Mouse (Mus musculus): ENCODE measurements around the gene Sec31a.
"Not testable (repeated sequence)": the region's sequence is repeated elsewhere in the genome, so short reads cannot be mapped to it uniquely, and the experiment has no call there.

The Sec31a gene

DNA sequence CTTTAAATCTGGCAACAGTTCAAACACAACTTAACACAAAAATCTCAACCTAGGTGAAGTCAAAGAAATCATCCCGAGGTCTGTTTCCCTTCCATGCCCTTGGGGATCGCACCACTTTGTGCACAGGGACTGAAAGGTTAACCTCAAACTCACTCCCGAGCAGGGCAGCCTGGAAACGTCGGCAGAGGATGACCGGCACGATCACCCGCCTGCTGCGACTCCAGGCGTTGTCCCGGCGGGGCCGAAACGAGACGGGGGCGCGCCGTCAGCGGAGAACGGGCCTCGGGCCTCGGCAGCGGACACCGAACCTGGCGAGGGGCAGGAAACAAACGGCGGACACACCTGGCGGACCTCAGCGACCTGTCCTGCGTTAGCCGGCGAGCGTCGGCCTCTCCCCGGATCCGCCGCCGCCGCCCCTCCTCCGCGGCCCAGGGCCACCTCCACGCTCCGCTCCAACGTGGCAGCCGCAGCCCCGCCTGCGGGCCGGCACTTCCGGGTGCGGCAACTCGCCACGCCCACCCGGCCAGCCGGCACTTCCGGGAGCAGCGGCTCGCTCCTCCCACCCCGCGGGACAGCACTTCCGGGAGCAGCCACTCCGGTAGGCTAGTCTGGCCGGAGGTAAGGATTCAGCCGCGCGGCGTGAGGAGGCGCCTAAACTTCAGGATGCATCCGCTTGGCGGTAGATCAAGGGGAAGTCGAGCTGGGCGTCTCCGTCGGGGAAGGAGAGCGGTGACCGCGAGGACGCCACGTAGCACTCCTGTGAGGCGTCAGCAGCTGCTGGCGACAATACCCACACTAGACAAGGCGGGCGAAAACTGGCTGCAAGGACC is at the start of gene Sec31a:
Gene Sec31a, minus strand, starts transcription at position 474 of the 830 bp plus-strand sequence.
- peak; percentile 96 for DNase-seq (ENCODE audit: low spot score)

GRCm38 (mm10) chr5:100462374-100462773 is 46.3 kb upstream of the Sec31a start:
- no peak for DNase-seq (ENCODE audit: low spot score)

GRCm38 (mm10) chr5:100461526-100461925 is 45.5 kb upstream of the Sec31a start:
- DNase-seq (ENCODE audit: low spot score): no peak

- no peak for DNase-seq (ENCODE audit: low spot score)
Observed at GRCm38 (mm10) chr5:100459468-100459867, 43.4 kb upstream of the Sec31a start.

GRCm38 (mm10) chr5:100451871-100452270 is 35.8 kb upstream of the Sec31a start:
- no peak for DNase-seq (ENCODE audit: low spot score)

DNA sequence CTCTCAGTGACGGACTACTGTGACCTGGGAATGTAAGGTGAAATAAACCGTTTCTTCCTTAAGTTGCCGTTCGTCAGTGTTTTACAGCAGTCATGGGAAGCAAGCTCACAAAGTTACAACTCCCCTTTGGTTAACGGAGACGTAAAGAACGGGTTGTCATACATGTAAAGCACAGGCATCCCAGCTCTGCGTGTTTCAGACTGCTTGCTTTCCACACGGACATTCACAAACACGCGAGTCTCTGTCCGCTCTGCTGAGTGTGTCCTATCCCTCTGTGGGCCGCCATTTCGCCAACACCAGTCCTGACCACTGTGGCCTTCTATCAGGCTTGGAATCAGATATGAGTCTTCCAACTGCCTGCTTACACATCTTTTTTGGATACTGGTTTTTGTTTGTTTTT is 22.8 kb upstream of the Sec31a start:
- DNase-seq (ENCODE audit: low spot score): no peak

GRCm38 (mm10) chr5:100437917-100438316 is 21.9 kb upstream of the Sec31a start:
- DNase-seq (ENCODE audit: low spot score): no peak

DNA sequence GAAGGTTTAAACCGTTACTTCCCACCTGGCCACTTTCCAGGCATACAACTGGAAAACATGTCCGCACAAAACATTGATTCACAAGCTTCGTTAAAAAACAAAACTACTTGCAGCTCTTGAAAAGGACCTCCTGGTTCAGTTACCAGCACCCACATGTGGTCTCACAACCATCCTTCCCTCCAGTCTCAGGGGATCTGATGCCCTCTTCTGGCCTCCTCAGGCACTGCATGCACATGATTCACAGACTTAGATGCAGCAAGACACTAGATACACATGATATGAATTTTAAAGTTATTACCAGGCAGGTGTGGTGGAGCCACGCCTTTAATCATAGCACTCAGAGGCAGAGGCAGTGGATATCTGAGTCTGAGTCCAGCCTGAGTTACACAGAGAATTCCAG is 21.1 kb upstream of the Sec31a start:
- DNase-seq (ENCODE audit: low spot score): no peak

GRCm38 (mm10) chr5:100430966-100431365 is 14.9 kb upstream of the Sec31a start:
- DNase-seq (ENCODE audit: low spot score): no peak

DNA sequence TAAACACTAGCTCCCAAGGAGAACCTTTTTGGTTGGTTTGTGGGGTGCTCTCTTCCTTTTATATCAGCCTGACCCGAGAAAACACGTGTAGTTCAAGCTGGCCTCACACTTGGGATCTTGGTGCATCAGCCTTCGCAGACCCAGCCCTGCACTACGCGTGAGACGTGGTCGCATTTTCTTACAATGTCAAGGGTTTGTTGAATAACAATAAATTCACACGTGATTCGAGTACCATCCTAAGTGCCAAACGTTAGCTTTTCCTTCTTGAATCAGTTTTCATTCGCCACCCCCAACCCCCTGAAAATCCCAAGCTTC is 14.0 kb upstream of the Sec31a start:
- peak; percentile 44 for DNase-seq (ENCODE audit: low spot score)

DNA sequence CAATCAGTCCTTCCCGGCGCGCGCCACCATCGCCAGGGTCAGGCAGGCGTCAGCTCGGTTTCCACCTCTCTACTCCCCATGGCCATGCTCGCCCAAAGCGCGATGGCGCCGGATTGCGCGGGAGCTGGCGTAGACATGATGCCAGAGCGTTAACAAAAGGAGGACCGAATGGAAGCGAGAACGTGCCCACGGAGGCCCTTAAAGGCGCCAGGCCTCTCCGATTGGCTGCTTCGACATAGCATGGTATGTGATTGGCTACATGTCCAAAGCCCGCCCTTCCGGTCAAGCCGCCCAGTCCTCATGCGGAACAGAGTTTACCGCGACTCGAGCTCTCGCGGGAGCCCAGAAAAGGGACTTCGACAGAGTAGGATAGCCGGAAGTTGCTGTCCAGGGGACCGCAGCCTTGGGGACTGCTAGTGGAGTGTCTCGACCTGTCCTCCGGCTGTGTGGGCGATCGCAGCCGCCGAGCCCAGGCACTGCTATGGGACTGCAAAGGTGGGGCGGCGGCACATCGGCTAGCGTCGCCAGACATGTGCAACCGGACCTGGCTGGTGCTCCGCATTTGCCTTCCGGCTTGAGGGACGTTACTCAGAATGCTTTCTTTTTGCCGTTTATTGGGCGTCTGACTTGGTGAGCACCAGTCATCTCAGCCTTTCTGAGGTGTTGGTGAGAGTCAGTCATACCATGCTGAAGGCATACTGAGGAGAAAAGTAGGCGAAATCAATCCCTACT is 13.5 kb upstream of the Sec31a start:
- DNase-seq (ENCODE audit: low spot score): peak; percentile 99

GRCm38 (mm10) chr5:100428734-100429343 is 12.8 kb upstream of the Sec31a start:
- DNase-seq (ENCODE audit: low spot score): peak; percentile 67

DNA sequence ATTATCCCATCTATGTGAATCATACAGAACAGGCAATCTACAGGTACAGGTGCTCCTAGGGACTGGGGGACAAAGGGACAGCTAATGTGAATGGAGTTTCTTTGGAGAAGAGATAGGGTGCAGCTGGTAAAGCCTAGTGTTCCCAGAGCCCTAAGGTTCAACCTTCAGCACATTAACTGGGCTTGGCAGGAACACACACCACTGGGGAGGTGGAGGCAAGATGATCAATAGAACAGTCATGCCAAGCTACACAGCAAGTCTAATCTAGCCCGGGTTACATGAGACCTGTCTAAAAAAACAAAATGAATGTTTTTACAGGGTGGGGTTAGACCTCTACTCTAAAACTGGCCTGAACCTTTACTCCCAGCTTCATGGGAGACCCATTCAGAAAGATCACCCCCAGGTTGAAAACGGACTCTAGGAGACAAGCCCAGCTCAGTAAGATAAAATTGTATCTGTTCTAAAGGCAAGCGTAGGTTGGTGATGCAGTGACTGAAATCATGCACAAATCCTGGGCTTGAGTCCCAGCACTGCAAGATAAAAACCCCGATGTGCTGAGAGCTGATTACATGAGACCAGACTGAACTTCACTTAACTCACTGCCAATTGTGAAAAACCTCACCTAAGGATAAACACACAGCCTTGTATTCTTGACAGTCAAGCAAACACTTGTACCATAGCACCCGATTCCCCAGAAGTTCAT is 12.1 kb upstream of the Sec31a start:
- peak; percentile 14 for DNase-seq (ENCODE audit: low spot score)

- DNase-seq (ENCODE audit: low spot score): no peak
Observed at GRCm38 (mm10) chr5:100427276-100427675, 11.2 kb upstream of the Sec31a start.

GRCm38 (mm10) chr5:100425823-100426222 is 9.8 kb upstream of the Sec31a start:
- not testable (repeated sequence) for DNase-seq (ENCODE audit: low spot score)

GRCm38 (mm10) chr5:100424252-100424651 is 8.2 kb upstream of the Sec31a start:
- DNase-seq (ENCODE audit: low spot score): no peak

GRCm38 (mm10) chr5:100423626-100424025 is 7.6 kb upstream of the Sec31a start:
- no peak for DNase-seq (ENCODE audit: low spot score)

DNA sequence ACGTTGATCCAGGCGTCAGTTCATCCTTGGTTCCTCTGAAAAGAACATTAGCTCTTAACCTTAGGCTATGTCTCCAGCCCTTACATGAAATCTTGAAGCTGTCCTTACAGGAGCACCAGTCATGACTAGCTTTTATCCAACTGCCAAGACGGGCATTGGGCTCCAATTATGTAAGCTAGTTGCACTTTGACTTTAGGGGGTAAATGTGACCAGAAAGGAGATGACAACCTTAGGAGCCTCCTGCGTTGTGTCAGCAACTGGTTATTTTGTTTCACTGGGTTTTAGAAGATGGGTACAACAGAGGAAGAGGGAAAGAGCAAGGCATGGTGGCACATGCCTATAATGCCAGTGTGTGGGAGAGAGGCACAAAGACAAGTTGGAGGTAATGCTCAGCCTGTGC is 2.8 kb upstream of the Sec31a start:
- no peak for DNase-seq (ENCODE audit: low spot score)

DNA sequence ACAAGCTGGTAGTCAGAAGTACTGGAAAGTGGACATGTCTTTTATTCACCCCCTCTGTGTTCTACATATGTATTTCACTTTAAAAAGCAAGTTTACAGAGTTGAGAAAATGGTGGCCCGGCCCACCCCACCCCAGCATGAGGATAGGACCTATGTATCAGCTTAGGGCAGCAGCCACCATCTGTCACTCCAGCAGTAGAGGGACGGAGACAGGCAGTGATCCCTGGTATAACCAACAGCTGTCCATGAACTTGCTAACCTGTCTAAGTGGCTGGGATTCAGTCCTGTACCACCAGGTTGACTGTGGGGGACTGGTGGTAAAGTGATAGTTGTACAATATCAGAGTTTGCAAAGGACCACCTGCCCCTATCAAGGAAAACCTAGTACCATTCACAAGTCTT is 2.0 kb upstream of the Sec31a start:
- no peak for DNase-seq (ENCODE audit: low spot score)

- no peak for DNase-seq (ENCODE audit: low spot score)
Observed at GRCm38 (mm10) chr5:100414474-100415196, 1.4 kb downstream of the Sec31a start.

- no peak for DNase-seq (ENCODE audit: low spot score)
Observed at GRCm38 (mm10) chr5:100412886-100413285, 3.1 kb downstream of the Sec31a start.

DNA sequence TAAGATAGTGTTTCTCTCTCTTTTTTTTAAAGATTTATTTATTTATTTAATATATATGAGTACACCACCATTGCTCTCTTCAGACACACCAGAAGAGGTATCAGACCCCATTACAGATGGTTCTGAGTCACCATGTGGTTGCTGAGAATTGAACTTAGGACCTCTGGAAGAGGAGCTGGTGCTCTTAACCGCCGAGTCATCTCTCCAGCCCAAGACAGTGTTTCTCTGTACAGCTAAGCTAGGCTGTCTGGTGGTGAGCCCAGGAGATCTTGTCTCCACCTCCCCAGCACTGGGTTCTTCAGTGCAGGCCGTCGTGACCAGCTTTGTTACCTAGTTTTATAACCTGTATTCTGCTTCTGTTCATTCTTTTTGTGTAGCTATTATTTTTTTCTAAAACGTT is 5.8 kb downstream of the Sec31a start:
- DNase-seq (ENCODE audit: low spot score): no peak
